Mouse (Mus musculus): ENCODE measurements around the gene Pkdrej. TPM values are rescaled to one million over a fixed set of nuclear protein-coding genes. Genes with fewer than 3 reads are reported as not detected.
"Not testable (repeated sequence)": the region's sequence is repeated elsewhere in the genome, so short reads cannot be mapped to it uniquely, and the experiment has no call there.

Pkdrej gene
- polyA plus RNA-seq, 1 experiment from 2014 or later = 0.16 TPM

DNA sequence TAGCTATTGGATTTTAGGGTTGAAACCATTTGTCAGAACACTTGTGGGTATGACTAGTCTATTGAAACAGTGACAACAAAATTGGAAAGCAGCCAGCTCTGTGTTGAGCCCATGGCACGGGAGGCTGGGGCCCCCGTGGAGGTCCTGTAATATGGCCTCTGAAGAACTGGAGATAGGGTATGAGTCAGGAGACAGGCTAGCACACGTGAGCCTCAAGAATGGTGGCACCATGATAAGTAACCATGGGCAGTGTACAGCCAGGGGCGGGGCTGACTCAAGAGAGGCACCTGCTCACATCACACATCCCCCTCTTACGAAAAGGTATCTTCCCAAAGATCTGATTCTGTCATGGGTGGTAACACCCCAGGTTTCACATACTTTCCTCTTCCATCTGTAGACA is 34.8 kb downstream of the Pkdrej start:
- no peak overlapping the region for H3K4me3 ChIP-seq (replicated peaks; ENCODE audit: low read depth, low read length)
- no peaks in the 10 kb centered on the region for H3K27me3 ChIP-seq (ENCODE audit: control insufficient read depth, insufficient read depth, low read length)
- H3K9me3 ChIP-seq (ENCODE audit: control insufficient read depth, low read length) = no peaks in the 10 kb centered on the region
- WGBS = 78% methylated on average over 5 of the region's 5 CpGs
- no peak overlapping the region for H3K27ac ChIP-seq (replicated peaks; ENCODE audit: low read depth, low read length)
- H3K4me1 ChIP-seq (ENCODE audit: control insufficient read depth, insufficient read depth, low read length) = no peaks in the 10 kb centered on the region
- ATAC-seq (ENCODE audit: low FRiP score, low TSS enrichment) (no peak), DNase-seq (peak; percentile 3)
- no peak overlapping the region for H3K4me2 ChIP-seq (ENCODE audit: low read length)
- no peaks in the 10 kb centered on the region for H3K36me3 ChIP-seq (ENCODE audit: control insufficient read depth, insufficient read depth, low read length)
- no peak overlapping the region for H3K9ac ChIP-seq (replicated peaks; ENCODE audit: low read length)

- no peaks in the 10 kb centered on the region for H3K27me3 ChIP-seq (ENCODE audit: control insufficient read depth, insufficient read depth, low read length)
- DNase-seq (no peak), ATAC-seq (ENCODE audit: low FRiP score, low TSS enrichment) (no peak)
- no peaks in the 10 kb centered on the region for H3K36me3 ChIP-seq (ENCODE audit: control insufficient read depth, insufficient read depth, low read length)
- H3K4me3 ChIP-seq (replicated peaks; ENCODE audit: low read depth, low read length) = no peak overlapping the region
- H3K4me1 ChIP-seq (ENCODE audit: control insufficient read depth, insufficient read depth, low read length) = no peaks in the 10 kb centered on the region
- H3K27ac ChIP-seq (replicated peaks; ENCODE audit: low read depth, low read length) = no peak overlapping the region
- H3K9me3 ChIP-seq (ENCODE audit: control insufficient read depth, low read length) = no peaks in the 10 kb centered on the region
- 91% methylated on average over 3 of the region's 3 CpGs for WGBS
- no peak overlapping the region for H3K4me2 ChIP-seq (ENCODE audit: low read length)
- no peak overlapping the region for H3K9ac ChIP-seq (replicated peaks; ENCODE audit: low read length)
These were observed 37.2 kb downstream of the Pkdrej start for GRCm38 (mm10) chr15:85784341-85784740.

- H3K9ac ChIP-seq (replicated peaks; ENCODE audit: low read length) = no peak overlapping the region
- DNase-seq (no peak), ATAC-seq (ENCODE audit: low FRiP score, low TSS enrichment) (no peak)
- WGBS = 93% methylated on average over 4 of the region's 4 CpGs
- no peaks in the 10 kb centered on the region for H3K4me1 ChIP-seq (ENCODE audit: control insufficient read depth, insufficient read depth, low read length)
- no peak overlapping the region for H3K27ac ChIP-seq (replicated peaks; ENCODE audit: low read depth, low read length)
- no peaks in the 10 kb centered on the region for H3K36me3 ChIP-seq (ENCODE audit: control insufficient read depth, insufficient read depth, low read length)
- H3K4me3 ChIP-seq (replicated peaks; ENCODE audit: low read depth, low read length) = no peak overlapping the region
- no peaks in the 10 kb centered on the region for H3K9me3 ChIP-seq (ENCODE audit: control insufficient read depth, low read length)
- H3K27me3 ChIP-seq (ENCODE audit: control insufficient read depth, insufficient read depth, low read length) = no peaks in the 10 kb centered on the region
- H3K4me2 ChIP-seq (ENCODE audit: low read length) = no peak overlapping the region
These were observed 38.4 kb downstream of the Pkdrej start for GRCm38 (mm10) chr15:85783146-85783545.

- WGBS = 90% methylated on average over 6 of the region's 6 CpGs
- H3K9me3 ChIP-seq (ENCODE audit: control insufficient read depth, low read length); DNase-seq; ATAC-seq (ENCODE audit: low FRiP score, low TSS enrichment); H3K27me3 ChIP-seq (ENCODE audit: control insufficient read depth, insufficient read depth, low read length); H3K9ac ChIP-seq (replicated peaks; ENCODE audit: low read length); H3K4me1 ChIP-seq (ENCODE audit: control insufficient read depth, insufficient read depth, low read length); H3K4me2 ChIP-seq (ENCODE audit: low read length); H3K4me3 ChIP-seq (replicated peaks; ENCODE audit: low read depth, low read length); H3K27ac ChIP-seq (replicated peaks; ENCODE audit: low read depth, low read length); H3K36me3 ChIP-seq (ENCODE audit: control insufficient read depth, insufficient read depth, low read length): not testable (repeated sequence)
These were observed 42.6 kb downstream of the Pkdrej start for GRCm38 (mm10) chr15:85778891-85779290.

GRCm38 (mm10) chr15:85776771-85777170 is 44.8 kb downstream of the Pkdrej start:
- Histone ChIP-seq H3K9me3 (ENCODE audit: control insufficient read depth, low read length) (no peaks in the 10 kb centered on the region), H3K4me1 (ENCODE audit: control insufficient read depth, insufficient read depth, low read length) (no peaks in the 10 kb centered on the region), H3K36me3 (ENCODE audit: control insufficient read depth, insufficient read depth, low read length) (no peaks in the 10 kb centered on the region), H3K9ac (replicated peaks; ENCODE audit: low read length) (no peak overlapping the region), H3K27ac (replicated peaks; ENCODE audit: low read depth, low read length) (no peak overlapping the region), H3K27me3 (ENCODE audit: control insufficient read depth, insufficient read depth, low read length) (no peaks in the 10 kb centered on the region), H3K4me3 (replicated peaks; ENCODE audit: low read depth, low read length) (no peak overlapping the region), H3K4me2 (ENCODE audit: low read length) (no peak overlapping the region)
- no peak for ATAC-seq (ENCODE audit: low FRiP score, low TSS enrichment)
- WGBS = 86% methylated on average over 5 of the region's 5 CpGs
- DNase-seq = no peak

DNA sequence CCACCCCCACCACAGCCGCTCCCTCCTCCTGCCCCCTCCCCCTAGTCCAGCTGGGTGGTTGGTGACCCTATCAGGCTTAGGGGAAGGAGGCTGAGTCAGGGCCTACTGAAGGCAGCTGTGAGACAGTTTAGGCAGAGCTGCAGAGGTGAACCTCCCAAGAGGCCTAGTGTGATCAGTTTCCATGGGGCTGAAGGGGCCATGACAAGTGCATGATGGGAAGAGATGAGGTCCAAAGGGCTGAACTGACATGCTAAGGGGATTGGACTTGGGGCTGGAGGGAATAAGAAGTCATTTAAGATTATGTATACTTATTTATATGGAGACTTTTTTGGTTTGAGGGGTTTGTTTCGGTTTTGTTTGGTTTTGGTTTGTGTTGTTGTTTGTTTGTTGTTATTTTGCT is 45.3 kb downstream of the Pkdrej start:
- H3K9ac ChIP-seq (replicated peaks; ENCODE audit: low read length) = no peak overlapping the region
- H3K4me1 ChIP-seq (ENCODE audit: control insufficient read depth, insufficient read depth, low read length) = no peaks in the 10 kb centered on the region
- DNase-seq (no peak), ATAC-seq (ENCODE audit: low FRiP score, low TSS enrichment) (no peak)
- no peak overlapping the region for H3K4me3 ChIP-seq (replicated peaks; ENCODE audit: low read depth, low read length)
- no peak overlapping the region for H3K4me2 ChIP-seq (ENCODE audit: low read length)
- H3K27ac ChIP-seq (replicated peaks; ENCODE audit: low read depth, low read length) = no peak overlapping the region
- no peaks in the 10 kb centered on the region for H3K36me3 ChIP-seq (ENCODE audit: control insufficient read depth, insufficient read depth, low read length)
- no peaks in the 10 kb centered on the region for H3K9me3 ChIP-seq (ENCODE audit: control insufficient read depth, low read length)
- H3K27me3 ChIP-seq (ENCODE audit: control insufficient read depth, insufficient read depth, low read length) = no peaks in the 10 kb centered on the region
- WGBS = 67% methylated on average over 2 of the region's 2 CpGs

GRCm38 (mm10) chr15:85775001-85775400 is 46.5 kb downstream of the Pkdrej start:
- no peaks in the 10 kb centered on the region for H3K36me3 ChIP-seq (ENCODE audit: control insufficient read depth, insufficient read depth, low read length)
- H3K27me3 ChIP-seq (ENCODE audit: control insufficient read depth, insufficient read depth, low read length) = no peaks in the 10 kb centered on the region
- H3K27ac ChIP-seq (replicated peaks; ENCODE audit: low read depth, low read length) = no peak overlapping the region
- no peaks in the 10 kb centered on the region for H3K9me3 ChIP-seq (ENCODE audit: control insufficient read depth, low read length)
- H3K4me2 ChIP-seq (ENCODE audit: low read length) = no peak overlapping the region
- no peak for ATAC-seq (ENCODE audit: low FRiP score, low TSS enrichment)
- no peaks in the 10 kb centered on the region for H3K4me1 ChIP-seq (ENCODE audit: control insufficient read depth, insufficient read depth, low read length)
- 90% methylated on average over 7 of the region's 7 CpGs for WGBS
- H3K9ac ChIP-seq (replicated peaks; ENCODE audit: low read length) = no peak overlapping the region
- DNase-seq = no peak
- no peak overlapping the region for H3K4me3 ChIP-seq (replicated peaks; ENCODE audit: low read depth, low read length)

GRCm38 (mm10) chr15:85774419-85774818 is 47.1 kb downstream of the Pkdrej start:
- 92% methylated on average over 9 of the region's 9 CpGs for WGBS

DNA sequence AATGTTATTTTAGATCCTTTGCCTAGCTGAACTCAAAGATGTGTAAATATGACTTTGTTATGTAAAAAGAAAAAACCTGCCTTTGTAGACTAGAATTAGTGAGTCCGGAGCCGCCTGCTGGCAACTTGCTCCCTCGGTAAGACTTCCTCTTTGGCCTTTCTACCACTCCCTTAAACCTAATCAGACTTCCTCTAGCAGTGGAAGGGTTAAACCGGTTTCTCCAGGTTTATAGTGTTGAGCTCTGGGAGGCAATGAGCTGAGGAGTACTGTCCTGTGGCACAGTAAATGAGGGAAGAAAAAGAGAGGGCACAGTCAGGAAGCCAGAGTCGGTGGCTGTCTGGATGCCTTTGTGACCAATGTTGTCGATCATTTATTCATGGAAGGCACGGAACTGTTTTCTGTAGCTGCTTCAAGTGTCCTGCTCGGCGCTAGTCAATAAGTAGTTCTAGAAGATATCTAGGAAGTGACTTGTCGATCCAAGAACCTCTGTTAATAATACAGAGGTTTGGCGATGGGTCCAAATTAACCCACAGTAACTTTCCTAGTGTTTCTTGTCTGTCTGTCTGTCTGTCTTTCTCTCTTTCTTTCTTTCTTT is 49.3 kb downstream of the Pkdrej start:
- ATAC-seq (ENCODE audit: low FRiP score, low TSS enrichment) (no peak), DNase-seq (no peak)
- Histone ChIP-seq H3K36me3 (ENCODE audit: control insufficient read depth, insufficient read depth, low read length) (no peaks in the 10 kb centered on the region), H3K4me3 (replicated peaks; ENCODE audit: low read depth, low read length) (no peak overlapping the region), H3K9ac (replicated peaks; ENCODE audit: low read length) (no peak overlapping the region), H3K27me3 (ENCODE audit: control insufficient read depth, insufficient read depth, low read length) (no peaks in the 10 kb centered on the region), H3K4me1 (ENCODE audit: control insufficient read depth, insufficient read depth, low read length) (no peaks in the 10 kb centered on the region), H3K4me2 (ENCODE audit: low read length) (no peak overlapping the region), H3K27ac (replicated peaks; ENCODE audit: low read depth, low read length) (no peak overlapping the region), H3K9me3 (ENCODE audit: control insufficient read depth, low read length) (no peaks in the 10 kb centered on the region)
- WGBS = 84% methylated on average over 11 of the region's 11 CpGs

More at GRCm38 (mm10) chr15:85774419-85774818, 47.1 kb downstream of the Pkdrej start:
- Histone ChIP-seq H3K4me2 (ENCODE audit: low read length) (no peak overlapping the region), H3K27me3 (ENCODE audit: control insufficient read depth, insufficient read depth, low read length) (no peaks in the 10 kb centered on the region), H3K4me1 (ENCODE audit: control insufficient read depth, insufficient read depth, low read length) (no peaks in the 10 kb centered on the region), H3K27ac (replicated peaks; ENCODE audit: low read depth, low read length) (no peak overlapping the region), H3K4me3 (replicated peaks; ENCODE audit: low read depth, low read length) (no peak overlapping the region), H3K36me3 (ENCODE audit: control insufficient read depth, insufficient read depth, low read length) (no peaks in the 10 kb centered on the region), H3K9me3 (ENCODE audit: control insufficient read depth, low read length) (no peaks in the 10 kb centered on the region), H3K9ac (replicated peaks; ENCODE audit: low read length) (no peak overlapping the region)
- no peak for ATAC-seq (ENCODE audit: low FRiP score, low TSS enrichment)
- no peak for DNase-seq

Measured in midbrain, embryonic 14.5 days (tissue).